Mouse (Mus musculus) midbrain, embryonic 15.5 days (tissue): ENCODE measurements at regions not wholly inside any gene's neighbourhood (a gene's known extent, or its start where the extent isn't known, plus 50 kb on each side); places are given as distances from the start of the nearest gene placed in this dataset.
A peak's percentile ranks its signal among the peaks of the same experiment; 100 is the strongest.

Experiments used
- ATAC-seq: fragments of 200-750 bp; cut with Nextera tagmentation; replicated peaks from 2 replicates; pipeline ENCODE4 v1.8.0; 2017; ENCODE audit warnings: moderate TSS enrichment
- H3K27ac ChIP-seq: fragments of 300-500 bp; sonication (generic); 2 replicates; pipeline ENCODE4 v1.5.1; 2015; ENCODE audit warnings: mild to moderate bottlenecking, inconsistent platforms
- H3K27me3 ChIP-seq: fragments of 300-500 bp; sonication (generic); replicated peaks from 2 replicates; pipeline ENCODE4 v1.6.1; 2015; ENCODE audit warnings: inconsistent platforms
- H3K36me3 ChIP-seq: fragments of 300-500 bp; sonication (generic); replicated peaks from 2 replicates; pipeline ENCODE4 v1.6.1; 2015; ENCODE audit warnings: inconsistent platforms
- H3K4me1 ChIP-seq: fragments of 300-500 bp; sonication (generic); 2 replicates; pipeline ENCODE4 v1.6.1; 2015; ENCODE audit warnings: inconsistent platforms
- H3K4me2 ChIP-seq: fragments of 300-500 bp; sonication (generic); 2 replicates; pipeline ENCODE4 v1.6.1; 2015; ENCODE audit warnings: inconsistent platforms, mild to moderate bottlenecking, moderate library complexity
- H3K4me3 ChIP-seq: fragments of 300-500 bp; sonication (generic); 2 replicates; pipeline ENCODE4 v1.5.1; 2015; ENCODE audit warnings: mild to moderate bottlenecking, inconsistent platforms
- H3K9ac ChIP-seq: fragments of 300-500 bp; sonication (generic); 2 replicates; pipeline ENCODE4 v1.6.1; 2015; ENCODE audit warnings: mild to moderate bottlenecking, inconsistent platforms
- H3K9me3 ChIP-seq: fragments of 300-500 bp; sonication (generic); 2 replicates; pipeline ENCODE4 v1.6.1; 2016; ENCODE audit warnings: inconsistent platforms
- WGBS: fragments of 180-500 bp; shearing (Covaris S2); methylation state at CpG from one replicate; pipeline ENCODE4 v1.1.7; 2015; ENCODE audit warnings: mixed read lengths; 5-methylcytosine and 5-hydroxymethylcytosine counted together

DNA sequence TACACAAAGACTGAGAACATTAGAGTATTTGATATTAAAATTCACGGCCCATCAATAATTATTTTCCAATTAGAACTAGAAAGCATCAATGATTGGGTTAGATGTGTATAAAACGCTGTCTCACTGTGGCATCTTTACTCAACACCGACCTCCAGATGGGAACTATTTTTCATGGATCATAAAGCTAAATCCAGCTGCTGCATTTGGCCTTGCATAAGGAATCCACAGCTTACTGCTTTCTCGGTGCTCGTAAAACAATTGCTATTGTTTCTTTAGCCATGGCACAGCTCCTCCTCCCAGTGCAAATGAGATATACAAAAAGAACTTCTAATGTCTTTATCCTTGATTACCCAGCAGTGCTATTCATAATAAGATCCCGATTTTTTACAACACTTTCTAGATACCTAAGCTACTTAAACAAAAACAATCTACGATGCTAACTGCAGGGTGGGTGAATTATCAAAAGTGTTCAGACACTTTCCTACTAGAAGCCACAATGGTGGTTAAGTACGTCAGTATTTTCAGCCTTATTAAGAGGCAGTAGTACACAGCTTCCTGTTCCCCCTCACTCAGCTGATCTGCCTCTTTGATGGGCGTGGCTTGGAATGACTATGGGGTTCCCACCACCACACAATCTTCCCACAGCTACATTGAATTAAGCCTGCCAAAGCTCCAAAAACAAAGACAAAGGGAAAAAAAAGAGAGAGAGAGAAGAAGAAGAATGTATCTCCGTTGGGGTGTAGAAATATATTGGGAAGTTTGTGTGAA is 134.4 kb upstream of the Zic4 start:
- Histone ChIP-seq H3K4me1 (no peaks in the 10 kb centered on the region), H3K27ac (no peak overlapping the region), H3K9ac (no peak overlapping the region), H3K9me3 (no peaks in the 10 kb centered on the region), H3K36me3 (no peaks in the 10 kb centered on the region), H3K27me3 (no peaks in the 10 kb centered on the region), H3K4me3 (no peak overlapping the region), H3K4me2 (peak overlapping the region; percentile 23)
- 31% methylated on average over 10 of the region's 10 CpGs for WGBS
- peak; percentile 91 for ATAC-seq

DNA sequence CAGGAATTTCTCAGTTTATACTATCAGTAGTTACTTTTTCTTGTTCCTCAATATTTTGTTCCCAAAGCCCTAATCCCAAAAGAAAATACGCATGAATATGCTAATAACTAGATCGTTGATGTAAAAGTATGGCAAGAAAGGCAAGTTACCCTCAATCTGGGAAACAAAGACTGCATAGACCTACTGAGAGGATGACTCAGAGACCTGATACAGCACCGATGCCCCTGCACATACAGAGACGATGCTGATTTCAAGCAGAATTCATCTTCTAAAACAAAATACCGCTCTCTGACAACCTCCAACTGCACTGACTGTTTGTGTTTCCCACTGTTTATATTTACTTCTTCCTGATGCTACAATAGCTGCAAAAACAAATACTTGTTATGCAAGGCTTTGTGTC is 133.7 kb upstream of the Zic4 start:
- Histone ChIP-seq H3K4me2 (peak overlapping the region; percentile 8; the same call in 1 of the 2 replicates), H3K4me1 (no peaks in the 10 kb centered on the region), H3K4me3 (no peak overlapping the region), H3K27me3 (no peaks in the 10 kb centered on the region), H3K27ac (no peak overlapping the region), H3K9me3 (no peaks in the 10 kb centered on the region), H3K9ac (no peak overlapping the region), H3K36me3 (no peaks in the 10 kb centered on the region)
- 49% methylated on average over 5 of the region's 5 CpGs for WGBS
- peak; percentile 56; the same call in 1 of the 2 replicates for ATAC-seq

GRCm38 (mm10) chr9:91253886-91254285 is 108.3 kb upstream of the Zic4 start:
- no peak overlapping the region for H3K4me2 ChIP-seq
- 73% methylated on average over 1 of the region's 1 CpGs for WGBS

DNA sequence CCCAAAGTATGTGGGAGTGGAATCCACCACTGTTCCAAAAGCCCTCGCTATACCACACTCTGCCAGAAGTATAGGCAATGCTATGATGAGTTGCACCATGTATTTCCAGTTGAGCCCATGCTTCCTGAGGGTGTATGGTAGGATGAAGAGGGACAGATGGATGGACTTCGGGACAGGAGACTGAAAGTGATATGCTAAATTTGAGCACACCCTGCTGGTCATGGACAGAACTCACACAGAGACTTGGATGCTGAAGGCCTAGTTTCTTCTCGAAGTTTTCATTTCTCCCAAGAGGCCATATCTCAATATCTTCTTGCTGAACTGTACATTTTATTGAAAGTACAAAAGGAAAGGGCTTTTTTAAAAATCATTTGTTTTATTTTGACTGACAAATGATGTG is 70.9 kb upstream of the Zic4 start:
- WGBS, result 75% methylated on average over 3 of the region's 3 CpGs
- ATAC-seq, result no peak
- Histone ChIP-seq H3K4me2 (no peak overlapping the region), H3K36me3 (no peaks in the 10 kb centered on the region), H3K4me1 (no peaks in the 10 kb centered on the region), H3K9ac (no peak overlapping the region), H3K9me3 (no peaks in the 10 kb centered on the region), H3K27ac (no peak overlapping the region), H3K27me3 (no peaks in the 10 kb centered on the region), H3K4me3 (no peak overlapping the region)

More at GRCm38 (mm10) chr9:91253886-91254285, 108.3 kb upstream of the Zic4 start:
- ATAC-seq, result no peak
- Histone ChIP-seq H3K27ac (no peak overlapping the region), H3K4me3 (no peak overlapping the region), H3K4me1 (no peaks in the 10 kb centered on the region), H3K9me3 (no peaks in the 10 kb centered on the region), H3K9ac (no peak overlapping the region), H3K27me3 (no peaks in the 10 kb centered on the region), H3K36me3 (no peaks in the 10 kb centered on the region)
